Mouse (Mus musculus) E14TG2a.4 (cell line): ENCODE data around the gene Olfr543.
A peak's percentile ranks its signal among the peaks of the same experiment; 100 is the strongest.

ENCODE experiments used
- H3K27me3 ChIP-seq: 2 replicates; pipeline ENCODE4 v1.6.1; 2014; ENCODE audit warnings: low read length, control low read depth; ENCODE audit not compliant: insufficient read depth
- H3K36me3 ChIP-seq: 2 replicates; pipeline ENCODE4 v1.6.1; 2014; ENCODE audit warnings: low read length, control low read depth; ENCODE audit not compliant: insufficient read depth
- H3K4me1 ChIP-seq: replicated peaks from 2 replicates; pipeline ENCODE4 v1.6.1; 2014; ENCODE audit warnings: low read depth, low read length, control low read depth
- H3K4me3 ChIP-seq: replicated peaks from 2 replicates; pipeline ENCODE4 v1.5.1; 2014; ENCODE audit warnings: mild to moderate bottlenecking, low read length
- H3K9me3 ChIP-seq: 2 replicates; pipeline ENCODE4 v1.6.1; 2014; ENCODE audit warnings: low read length, control low read depth
- CTCF ChIP-seq: conservative IDR thresholded peaks from 2 replicates; pipeline ENCODE4 v1.5.1; 2014; ENCODE audit warnings: low read length
- NANOG ChIP-seq: IDR thresholded peaks from 2 replicates; pipeline ENCODE4 v1.6.1; 2014; ENCODE audit warnings: borderline replicate concordance, low read length, mixed read lengths
- POU5F1 ChIP-seq: IDR thresholded peaks from 2 replicates; pipeline ENCODE4 v1.6.1; 2014; ENCODE audit warnings: low read length, borderline replicate concordance

Gene Olfr543

GRCm38 (mm10) chr7:102481579-102481978, at the start of gene Olfr543:
TSS of gene Olfr543 (minus strand) at chr7:102481679.
- Histone ChIP-seq H3K36me3 (no peaks in the 10 kb centered on the region), H3K4me3 (no peak within 1 kb of the TSS), H3K9me3 (no peaks in the 10 kb centered on the region), H3K4me1 (peaks cover 13% of the 10 kb centered on the region), H3K27me3 (peaks cover 7% of the 10 kb centered on the region; the same call in 1 of the 2 replicates)
- TF ChIP-seq CTCF: no peak
- no peak for TF ChIP-seq POU5F1
- TF ChIP-seq NANOG: no peak

DNA sequence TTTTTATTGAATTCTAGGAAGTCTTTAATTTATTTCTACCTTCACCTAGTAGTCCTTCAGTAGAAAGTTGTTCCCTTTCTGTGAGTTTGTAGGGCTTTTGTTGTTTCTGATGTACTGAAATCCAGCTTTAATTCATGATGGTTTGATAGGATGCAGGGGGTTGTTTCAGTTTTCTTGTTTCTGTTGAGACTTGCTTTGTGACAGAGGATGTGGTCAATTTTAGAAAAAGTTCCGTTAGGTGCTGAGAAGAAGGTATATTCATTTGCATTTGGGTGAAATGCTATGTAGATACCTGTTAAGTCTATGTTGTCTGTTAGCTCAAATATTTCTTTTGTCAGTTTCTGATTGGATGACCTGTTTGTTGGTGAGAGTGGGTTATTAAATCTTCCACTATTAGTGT, 47.6 kb upstream of the Olfr543 start:
- H3K27me3 ChIP-seq: no peaks in the 10 kb centered on the region

GRCm38 (mm10) chr7:102517051-102517335, 35.5 kb upstream of the Olfr543 start:
- H3K4me3 ChIP-seq: no peak overlapping the region
- no peaks in the 10 kb centered on the region for H3K9me3 ChIP-seq
- H3K27me3 ChIP-seq: peaks cover 36% of the 10 kb centered on the region
- TF ChIP-seq NANOG: no peak
- TF ChIP-seq POU5F1: no peak
- TF ChIP-seq CTCF: no peak
- H3K36me3 ChIP-seq: no peaks in the 10 kb centered on the region
- peaks cover 5% of the 10 kb centered on the region; the same call in 1 of the 2 replicates for H3K4me1 ChIP-seq

More for the DNA sequence above, 47.6 kb upstream of the Olfr543 start:
- H3K4me1 ChIP-seq: no peaks in the 10 kb centered on the region
- no peak overlapping the region for H3K4me3 ChIP-seq
- TF ChIP-seq POU5F1: no peak
- no peak for TF ChIP-seq NANOG
- TF ChIP-seq CTCF: no peak
- no peaks in the 10 kb centered on the region for H3K9me3 ChIP-seq
- no peaks in the 10 kb centered on the region for H3K36me3 ChIP-seq

DNA sequence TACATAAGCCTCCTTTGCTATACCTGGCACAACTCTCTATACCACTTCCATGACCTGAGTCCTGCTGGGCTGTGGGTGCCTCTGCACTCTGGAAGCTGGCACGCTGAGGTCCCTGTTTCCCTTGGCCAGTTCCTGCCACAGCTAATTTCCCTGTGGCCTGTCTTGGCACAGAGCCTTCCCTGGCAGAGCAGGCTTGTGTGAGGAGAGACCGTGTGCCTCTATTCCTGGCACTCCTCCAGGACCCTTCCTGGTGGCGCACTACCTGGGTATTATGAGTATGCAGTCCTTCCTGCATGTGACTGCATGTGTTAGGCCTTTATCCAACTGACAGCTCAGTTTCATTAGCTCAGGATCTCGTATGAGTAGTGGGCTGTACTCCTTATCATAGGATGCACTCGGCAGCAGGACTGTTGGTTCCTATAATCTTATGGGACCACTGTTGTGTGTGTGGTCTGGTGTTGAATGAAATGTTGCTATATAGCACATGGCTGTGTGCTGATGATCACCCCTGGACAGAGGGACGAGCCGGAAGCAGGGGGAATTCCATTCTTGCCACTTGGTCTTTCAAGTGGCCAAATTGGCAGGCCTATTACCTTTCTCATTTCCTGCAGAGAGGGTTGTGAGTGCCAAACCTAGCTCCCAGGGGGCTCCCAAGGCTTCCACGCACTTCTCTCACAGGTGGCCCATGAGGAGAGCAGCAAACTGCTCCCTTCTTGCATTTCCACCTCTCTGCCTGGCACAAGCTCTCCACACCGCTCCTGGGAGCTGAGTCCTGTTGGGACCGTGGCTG, 35.0 kb upstream of the Olfr543 start:
- TF ChIP-seq NANOG: no peak
- no peak for TF ChIP-seq CTCF
- no peak for TF ChIP-seq POU5F1
- H3K9me3 ChIP-seq: no peaks in the 10 kb centered on the region

DNA sequence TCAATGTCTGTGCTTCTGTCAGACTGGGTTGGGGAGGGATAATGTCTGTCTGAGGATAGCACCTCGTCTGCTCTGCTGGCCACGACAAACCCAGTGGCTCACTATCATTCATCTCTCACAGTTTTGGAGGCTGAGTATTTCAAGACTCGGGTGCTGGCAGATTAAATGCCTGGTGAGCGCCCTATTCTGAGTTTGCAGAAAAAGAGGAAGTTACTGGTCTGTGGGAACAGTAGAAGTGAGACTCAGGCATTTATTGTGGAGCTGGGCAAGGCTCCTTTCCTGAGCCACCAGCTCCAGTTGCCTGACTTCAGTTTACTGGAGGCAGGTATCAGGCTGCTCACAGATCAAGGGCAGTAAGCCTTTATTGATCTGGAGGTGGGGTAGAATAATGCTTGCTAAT, 32.7 kb upstream of the Olfr543 start:
- Histone ChIP-seq H3K4me3 (no peak overlapping the region), H3K27me3 (peaks cover 48% of the 10 kb centered on the region), H3K4me1 (peaks cover 7% of the 10 kb centered on the region; the same call in 1 of the 2 replicates), H3K9me3 (no peaks in the 10 kb centered on the region), H3K36me3 (no peaks in the 10 kb centered on the region)
- TF ChIP-seq CTCF (no peak), POU5F1 (no peak), NANOG (no peak)

More for the DNA sequence above, 35.0 kb upstream of the Olfr543 start:
- peaks cover 5% of the 10 kb centered on the region; the same call in 1 of the 2 replicates for H3K4me1 ChIP-seq
- peaks cover 40% of the 10 kb centered on the region for H3K27me3 ChIP-seq
- no peaks in the 10 kb centered on the region for H3K36me3 ChIP-seq
- no peak overlapping the region for H3K4me3 ChIP-seq

DNA sequence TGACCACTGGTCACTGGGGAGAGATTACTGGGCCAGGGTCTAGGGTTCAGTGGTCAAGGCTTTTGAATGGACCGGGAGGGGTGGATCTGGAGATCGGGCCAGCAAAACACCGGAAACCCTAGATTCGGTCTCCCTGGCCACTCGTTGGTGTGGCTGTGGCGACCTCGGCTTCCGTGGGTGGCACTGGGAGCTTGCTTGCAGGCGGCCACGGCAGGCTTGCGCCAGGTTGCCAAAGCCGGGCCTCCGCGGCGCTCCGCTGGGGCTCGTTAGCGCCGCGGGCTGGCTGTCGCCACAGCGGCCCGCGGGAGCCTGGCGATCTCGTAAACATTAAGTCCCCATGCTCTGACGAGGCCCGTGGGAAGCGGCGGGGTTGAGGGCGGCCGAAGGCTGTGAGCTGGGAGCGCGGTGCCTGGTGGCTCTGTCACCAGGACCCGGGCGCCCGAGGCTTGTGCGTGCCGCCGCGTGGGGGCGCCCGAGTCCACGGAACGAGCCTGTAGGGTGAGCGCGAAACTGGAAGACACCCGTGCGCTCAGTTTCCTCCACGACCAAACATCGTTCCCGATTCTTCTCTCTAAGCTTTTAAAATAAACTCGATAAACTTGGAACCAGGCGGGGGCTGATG, 31.4 kb upstream of the Olfr543 start:
- no peak for TF ChIP-seq POU5F1
- TF ChIP-seq NANOG: no peak
- TF ChIP-seq CTCF: no peak
- Histone ChIP-seq H3K4me1 (peaks cover 7% of the 10 kb centered on the region; the same call in 1 of the 2 replicates), H3K4me3 (peak overlapping the region; percentile 79), H3K36me3 (no peaks in the 10 kb centered on the region), H3K27me3 (peaks cover 57% of the 10 kb centered on the region), H3K9me3 (no peaks in the 10 kb centered on the region)

- H3K36me3 ChIP-seq: no peaks in the 10 kb centered on the region
- no peak overlapping the region for H3K4me3 ChIP-seq
- TF ChIP-seq NANOG (no peak), POU5F1 (no peak)
- peaks cover 7% of the 10 kb centered on the region; the same call in 1 of the 2 replicates for H3K4me1 ChIP-seq
- H3K27me3 ChIP-seq: peaks cover 58% of the 10 kb centered on the region
- no peaks in the 10 kb centered on the region for H3K9me3 ChIP-seq
These were observed 30.4 kb upstream of the Olfr543 start for GRCm38 (mm10) chr7:102511927-102512326.

- H3K9me3 ChIP-seq: no peaks in the 10 kb centered on the region
- peaks cover 47% of the 10 kb centered on the region for H3K27me3 ChIP-seq
- no peak overlapping the region for H3K4me3 ChIP-seq
- no peaks in the 10 kb centered on the region for H3K36me3 ChIP-seq
- H3K4me1 ChIP-seq: peaks cover 10% of the 10 kb centered on the region; the same call in 1 of the 2 replicates
- no peak for TF ChIP-seq POU5F1
- TF ChIP-seq CTCF: no peak
- TF ChIP-seq NANOG: no peak
These were observed 28.2 kb upstream of the Olfr543 start for GRCm38 (mm10) chr7:102509726-102510125.

- Histone ChIP-seq H3K4me1 (peaks cover 10% of the 10 kb centered on the region; the same call in 1 of the 2 replicates), H3K9me3 (no peaks in the 10 kb centered on the region), H3K4me3 (no peak overlapping the region), H3K27me3 (peaks cover 42% of the 10 kb centered on the region), H3K36me3 (no peaks in the 10 kb centered on the region)
- no peak for TF ChIP-seq NANOG
- no peak for TF ChIP-seq POU5F1
- TF ChIP-seq CTCF: no peak
These were observed 27.2 kb upstream of the Olfr543 start for GRCm38 (mm10) chr7:102508666-102509065.
